Mouse (Mus musculus): ENCODE data around the gene Prr11.

- TF ChIP-seq CTCF (conservative IDR thresholded peaks at IDR 0.05; ENCODE audit: insufficient read depth, insufficient read length, low read depth, low read length): no peak
- TF ChIP-seq POLR2A (IDR thresholded peaks at IDR 0.05; ENCODE audit: low read depth, low read length): no peak
Observed at GRCm38 (mm10) chr11:87056286-87056685, 52.2 kb downstream of the Prr11 start.

Measured in kidney, adult 2 months (tissue).